Mouse (Mus musculus) Patski (cell line): Measurements from ENCODE around the gene Ankrd55. TPM values are rescaled to one million over a fixed set of nuclear protein-coding genes. Genes with fewer than 3 reads are reported as not detected.

Source experiments
- ATAC-seq: fragments of 100-300 bp; one replicate; pipeline ENCODE4 v1.8.0; 2021
- CTCF ChIA-PET: fragments of 350-600 bp; sonication (Branson Sonifier 250); formaldehyde crosslinking; loops from one replicate; lab custom pipeline; 2022; ENCODE audit warnings: inconsistent platforms; lab: Charles Lee
- POLR2A ChIA-PET: fragments of 350-600 bp; sonication (Branson Sonifier 250); formaldehyde crosslinking; loops from one replicate; lab custom pipeline; 2022; ENCODE audit warnings: antibody characterized with exemption, inconsistent platforms; lab: Charles Lee
- DNase-seq: peaks from one replicate; pipeline ENCODE4 v3.0.0-alpha.2; 2011; ENCODE audit warnings: low read depth, low spot score
- H3K27me3 ChIP-seq: fragments of 371-371 bp; one replicate; pipeline ENCODE4 v1.5.1; 2021
- CTCF ChIP-seq: fragments of 100-300 bp; IDR thresholded peaks from one replicate; pipeline ENCODE4 v1.5.1; 2021
- in situ Hi-C: fragments of 300-500 bp; cut with MboI; formaldehyde crosslinking; loops from 3 replicates; pipeline ENCODE4 v1.11.1; 2018; ENCODE audit warnings: low pct_unique_long_range_greater_than_20kb, mixed read lengths
- polyA plus RNA-seq: library from polyadenylated mRNA; unstranded; gene quantifications from one replicate; pipeline ENCODE4 v1.2.3, GENCODE M21; 2021

Gene Ankrd55
- polyA plus RNA-seq, 1 experiment from 2014 or later, result 1.2 TPM

DNA sequence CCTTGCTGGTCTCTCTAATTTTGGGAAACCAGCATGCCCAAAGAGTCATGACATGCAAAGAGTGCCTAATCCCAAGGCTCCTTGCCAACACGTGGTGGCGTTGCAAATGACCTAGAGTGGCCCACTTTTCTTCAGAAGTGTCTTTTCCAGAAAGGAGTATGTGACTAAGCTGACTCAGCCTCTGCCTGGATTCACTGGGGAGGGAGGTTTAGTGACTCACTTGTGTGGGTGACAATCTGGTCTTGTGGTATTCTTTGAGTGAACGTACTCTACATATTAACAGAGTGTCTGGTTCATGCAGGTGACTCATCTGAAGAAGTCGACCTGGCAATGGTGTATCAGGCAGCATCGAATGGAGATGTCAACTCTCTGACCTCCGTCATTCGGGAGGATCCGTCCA, 29.9 kb downstream of the Ankrd55 start:
- TF ChIP-seq CTCF, result peak; percentile 34
- ChIA-PET CTCF (no interaction called here), POLR2A (no interaction called here)
- no peaks in the 10 kb centered on the region for H3K27me3 ChIP-seq
- DNase-seq (peak; percentile 84), ATAC-seq (peak; percentile 92)
- in situ Hi-C loops, result loop anchor here (5.0 kb wide), 1 partner anchor 144 kb away; the partner anchor contains the start of gene Il6st

DNA sequence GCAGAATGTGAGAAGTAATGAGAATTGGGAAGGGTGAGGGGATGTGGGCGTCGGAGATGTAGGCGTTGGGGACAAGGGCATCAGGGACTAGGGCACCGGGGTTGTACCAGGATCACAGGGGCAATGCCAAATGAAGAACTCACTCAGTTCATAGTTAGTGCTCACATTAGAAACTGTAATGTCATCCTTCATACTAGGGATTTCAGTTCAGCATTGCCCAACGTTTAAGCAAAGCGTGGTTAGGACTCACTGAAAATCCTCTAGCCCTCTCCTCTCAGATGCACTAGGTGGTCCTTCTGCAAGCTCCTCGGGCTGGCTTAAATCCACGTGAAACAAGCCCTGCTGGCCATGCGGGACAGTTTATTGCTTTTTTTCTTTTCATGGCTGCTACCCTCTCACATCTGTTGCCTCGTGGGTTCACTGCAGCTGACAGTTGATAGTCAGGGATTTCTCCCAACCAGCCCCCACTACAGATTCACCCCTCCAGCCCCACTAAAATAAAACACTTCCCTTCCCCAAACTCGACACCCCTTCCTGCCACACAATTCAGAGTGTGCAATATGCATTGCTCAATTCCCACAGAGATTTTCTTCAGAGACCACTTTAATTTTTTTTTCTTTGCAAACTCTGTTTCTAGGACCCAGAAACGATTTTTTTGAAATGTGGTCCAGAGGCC, 35.5 kb downstream of the Ankrd55 start:
- no peak for TF ChIP-seq CTCF
- no peak for ATAC-seq
- ChIA-PET POLR2A (no interaction called here), CTCF (no interaction called here)
- DNase-seq, result no peak
- in situ Hi-C loops, result no loop called here
- no peaks in the 10 kb centered on the region for H3K27me3 ChIP-seq

GRCm38 (mm10) chr13:112325126-112325525, 36.9 kb downstream of the Ankrd55 start:
- ATAC-seq (no peak), DNase-seq (no peak)
- in situ Hi-C loops, result no loop called here
- TF ChIP-seq CTCF, result no peak
- no peaks in the 10 kb centered on the region for H3K27me3 ChIP-seq
- ChIA-PET POLR2A (interaction anchor here (0.7 to 1.5 kb wide), 3 partner anchors 12 to 1050 kb away, joined by 3 to 4 read pairs (median 4); no protein-coding TSS in a partner anchor), CTCF (interaction anchor here (1.0 kb wide), 1 partner anchor 8 kb away, joined by 3 read pairs; no protein-coding TSS in a partner anchor)

DNA sequence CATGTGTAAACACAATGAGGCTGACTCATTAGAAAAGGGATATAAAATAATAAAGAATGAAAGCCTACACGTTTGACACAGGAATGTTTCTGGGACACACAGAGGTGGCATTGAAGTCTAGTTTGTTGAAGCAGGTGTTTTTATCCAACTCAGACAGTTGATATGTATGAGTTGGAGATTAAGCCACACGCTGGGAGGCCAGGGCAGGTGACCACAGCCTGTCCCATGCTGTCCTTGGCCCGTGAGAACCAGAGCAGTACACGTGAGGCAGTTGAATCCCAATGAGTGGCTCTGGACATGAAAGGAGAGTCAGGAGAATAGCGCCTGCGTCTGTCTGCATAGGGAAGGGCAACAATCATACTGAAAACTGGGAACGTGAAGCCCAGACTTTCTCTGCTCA, 38.2 kb downstream of the Ankrd55 start:
- DNase-seq (no peak), ATAC-seq (no peak)
- CTCF ChIA-PET, result interaction anchor here (1.0 to 1.2 kb wide), 2 partner anchors 9 to 18 kb away, joined by 3 read pairs; no protein-coding TSS in a partner anchor
- in situ Hi-C loops, result no loop called here
- POLR2A ChIA-PET, result interaction anchor here (0.6 to 1.5 kb wide), 2 partner anchors 11 to 99 kb away, joined by 3 to 5 read pairs; no protein-coding TSS in a partner anchor
- no peaks in the 10 kb centered on the region for H3K27me3 ChIP-seq
- no peak for TF ChIP-seq CTCF

GRCm38 (mm10) chr13:112326977-112327376, 38.7 kb downstream of the Ankrd55 start:
- in situ Hi-C loops, result no loop called here
- no peaks in the 10 kb centered on the region for H3K27me3 ChIP-seq
- DNase-seq (no peak), ATAC-seq (no peak)
- no peak for TF ChIP-seq CTCF
- ChIA-PET POLR2A (interaction anchor here (0.6 kb wide), 1 partner anchor 98 kb away, joined by 5 read pairs; no protein-coding TSS in a partner anchor), CTCF (interaction anchor here (1.2 kb wide), 1 partner anchor 17 kb away, joined by 3 read pairs; no protein-coding TSS in a partner anchor)

- in situ Hi-C loops, result no loop called here
- no peak for TF ChIP-seq CTCF
- DNase-seq (no peak), ATAC-seq (no peak)
- ChIA-PET CTCF (no interaction called here), POLR2A (no interaction called here)
- H3K27me3 ChIP-seq, result no peaks in the 10 kb centered on the region
Observed at GRCm38 (mm10) chr13:112327511-112327910, 39.3 kb downstream of the Ankrd55 start.

DNA sequence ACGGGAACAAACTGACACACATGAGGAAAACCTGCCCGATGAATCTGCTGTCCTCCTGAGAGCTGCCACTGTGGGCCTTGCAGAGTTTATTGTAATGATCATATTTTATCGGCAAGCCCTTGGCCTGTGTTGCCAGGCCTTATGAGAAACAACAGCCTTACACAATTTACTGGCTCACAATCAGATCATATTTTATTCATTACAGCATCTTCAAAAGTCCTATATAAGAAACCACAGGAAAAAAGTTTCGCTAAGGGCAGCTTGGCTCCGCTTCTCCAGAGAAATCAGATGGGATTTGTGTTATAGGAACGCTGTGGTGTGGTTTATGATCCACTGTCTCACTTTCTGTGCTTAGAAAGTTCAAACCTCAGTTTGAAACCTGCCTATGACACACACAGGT, 42.0 kb downstream of the Ankrd55 start:
- POLR2A ChIA-PET, result no interaction called here
- H3K27me3 ChIP-seq, result no peaks in the 10 kb centered on the region
- ATAC-seq (no peak), DNase-seq (no peak)
- in situ Hi-C loops, result no loop called here
- TF ChIP-seq CTCF, result no peak
- CTCF ChIA-PET, result no interaction called here

GRCm38 (mm10) chr13:112330919-112331681, 42.8 kb downstream of the Ankrd55 start:
- DNase-seq (no peak), ATAC-seq (no peak)
- in situ Hi-C loops, result no loop called here
- ChIA-PET POLR2A (no interaction called here), CTCF (interaction anchor here (0.9 kb wide), 1 partner anchor 22 kb away, joined by 3 read pairs; no protein-coding TSS in a partner anchor)
- no peaks in the 10 kb centered on the region for H3K27me3 ChIP-seq
- TF ChIP-seq CTCF, result no peak

DNA sequence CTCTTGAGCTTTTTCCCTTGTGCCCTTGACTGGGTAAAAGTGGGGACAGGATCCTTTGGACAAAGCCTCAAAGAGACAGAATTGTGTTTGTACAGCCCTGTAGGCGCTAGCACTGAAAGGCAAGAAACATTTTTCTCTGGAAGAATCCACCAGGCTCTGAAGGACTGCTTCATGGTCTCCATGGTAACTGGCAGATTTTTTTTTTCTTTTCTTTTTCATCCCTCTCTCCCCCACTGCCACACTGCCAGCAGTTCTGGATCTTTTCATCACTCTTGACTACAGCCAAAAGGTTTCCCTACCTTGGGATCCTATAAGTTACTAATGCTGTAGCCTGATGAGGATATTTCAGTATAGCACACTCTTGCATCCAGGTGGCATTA, 43.4 kb downstream of the Ankrd55 start:
- ChIA-PET CTCF (interaction anchor here (0.9 kb wide), 1 partner anchor 23 kb away, joined by 3 read pairs; no protein-coding TSS in a partner anchor), POLR2A (no interaction called here)
- ATAC-seq, result no peak
- in situ Hi-C loops, result no loop called here
- no peak for DNase-seq
- no peak for TF ChIP-seq CTCF
- no peaks in the 10 kb centered on the region for H3K27me3 ChIP-seq

- in situ Hi-C loops, result no loop called here
- DNase-seq (no peak), ATAC-seq (no peak)
- no peak for TF ChIP-seq CTCF
- no peaks in the 10 kb centered on the region for H3K27me3 ChIP-seq
- ChIA-PET POLR2A (no interaction called here), CTCF (no interaction called here)
Observed at GRCm38 (mm10) chr13:112335531-112335930, 47.3 kb downstream of the Ankrd55 start.
